In the genomic region with DNA sequence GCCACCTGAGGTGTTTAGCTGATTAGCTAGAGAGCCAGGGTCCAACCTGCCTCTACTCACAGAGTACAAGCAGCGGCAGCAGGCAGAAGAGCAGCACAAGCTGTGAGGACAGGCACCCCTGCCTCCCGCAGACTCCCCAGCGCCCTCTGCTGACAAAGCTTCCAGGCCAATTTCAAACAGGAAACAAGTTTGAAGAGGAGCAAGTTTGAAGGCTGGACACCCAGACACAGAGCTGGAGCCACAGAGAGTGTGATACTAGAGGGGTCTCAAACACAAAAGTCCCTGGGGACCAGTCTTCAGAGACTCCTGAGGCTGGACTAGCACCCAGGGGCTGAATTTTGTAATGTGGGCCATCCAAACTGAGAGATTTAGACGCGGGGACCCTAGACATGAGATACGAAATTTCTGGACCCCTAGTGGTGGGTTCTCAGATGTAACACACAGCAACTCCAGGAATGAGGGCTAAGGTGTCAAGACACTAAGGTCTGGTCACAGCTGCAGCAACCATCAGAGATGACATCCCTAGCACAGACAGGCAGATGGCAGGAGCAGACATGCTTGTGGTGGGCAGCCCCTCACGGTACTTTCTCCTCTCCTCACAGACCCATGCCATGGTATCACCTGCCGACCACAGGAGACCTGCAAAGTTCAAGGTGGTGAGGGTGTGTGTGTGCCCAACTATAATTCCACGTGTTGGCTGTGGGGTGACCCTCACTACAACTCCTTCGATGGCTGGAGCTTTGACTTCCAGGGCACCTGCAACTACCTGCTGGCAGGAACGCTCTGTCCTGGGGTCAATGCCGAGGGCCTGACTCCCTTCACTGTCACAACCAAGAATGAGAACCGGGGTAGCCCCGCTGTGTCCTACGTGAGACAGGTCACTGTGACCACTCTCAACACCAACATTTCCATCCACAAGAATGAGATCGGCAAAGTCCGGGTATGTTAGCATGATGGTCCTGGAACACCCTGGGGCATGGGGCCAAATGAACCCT, we compare ENCODE assay signal across 12 mouse cellular contexts. TPM values are rescaled to one million over a fixed set of nuclear protein-coding genes. Genes with fewer than 3 reads are reported as not detected.
A peak's percentile ranks its signal among the peaks of the same experiment; 100 is the strongest.
DNase-seq lines count a peak whose midpoint lies in the region; ATAC-seq and TF ChIP-seq lines count a peak whose summit lies in the region.
"Had no signal": no experiment of that assay in that cellular context is flagged by ENCODE, and none has a peak within 500 bp of the region (broad histone marks: within the 10 kb centered on the region; RNA-seq: fewer than 3 reads in every experiment).

No protein-coding gene starts in this region.

- no peak for ATAC-seq in heart, postnatal 0 days (ENCODE audit: insufficient read depth, low read depth)
- no peak for ATAC-seq in lung, embryonic 14.5 days (ENCODE audit: insufficient read depth)
- no peak for ATAC-seq in forebrain, embryonic 13.5 days

- H3K27ac ChIP-seq in heart, postnatal 0 days (ENCODE audit: low read depth), result no peak overlapping the region
- no peak overlapping the region for H3K27ac ChIP-seq in cortical plate, adult 2 months (ENCODE audit: insufficient read depth, low read length)
- no peak overlapping the region for H3K27ac ChIP-seq in lung, embryonic 14.5 days (ENCODE audit: low read depth)
- H3K27ac ChIP-seq in forebrain, embryonic 13.5 days, result no peak overlapping the region
- H3K27ac ChIP-seq: heart, embryonic 13.5 days; lung, embryonic 15.5 days; stomach, embryonic 15.5 days had no signal

- TF ChIP-seq EP300 in heart, postnatal 0 days (IDR thresholded peaks at IDR 0.05; ENCODE audit: low read depth), result no peak

- H3K9ac ChIP-seq in heart, postnatal 0 days (replicated peaks; ENCODE audit: low read depth, low read length), result no peak overlapping the region
- no peak overlapping the region for H3K9ac ChIP-seq in lung, embryonic 14.5 days
- no peak overlapping the region for H3K9ac ChIP-seq in forebrain, embryonic 13.5 days
- H3K9ac ChIP-seq: heart, embryonic 13.5 days; lung, embryonic 15.5 days; stomach, embryonic 15.5 days had no signal

- H3K9me3 ChIP-seq in heart, postnatal 0 days (replicated peaks; ENCODE audit: control insufficient read depth, low read length), result peaks cover 7% of the 10 kb centered on the region; the same call in 1 of the 2 replicates
- H3K9me3 ChIP-seq in lung, embryonic 14.5 days (ENCODE audit: low read depth, low read length), result peaks cover 11% of the 10 kb centered on the region; the same call in 1 of the 2 replicates
- peaks cover 12% of the 10 kb centered on the region; the same call in 1 of the 2 replicates for H3K9me3 ChIP-seq in forebrain, embryonic 13.5 days (replicated peaks)
- H3K9me3 ChIP-seq: stomach, embryonic 15.5 days had no signal

- intact Hi-C loops in heart, postnatal 25 days (cut with DNase I), result no loop called here

- no peak overlapping the region for H3K4me3 ChIP-seq in heart, postnatal 0 days (ENCODE audit: low read depth, low read length)
- no peak overlapping the region for H3K4me3 ChIP-seq in cortical plate, adult 2 months (ENCODE audit: insufficient read depth, low read length)
- no peak overlapping the region for H3K4me3 ChIP-seq in lung, embryonic 14.5 days (ENCODE audit: low read depth, low read length)
- H3K4me3 ChIP-seq in forebrain, embryonic 13.5 days, result no peak overlapping the region
- H3K4me3 ChIP-seq: heart, embryonic 13.5 days; lung, embryonic 15.5 days; stomach, embryonic 15.5 days had no signal

- H3K27me3 ChIP-seq in heart, postnatal 0 days (ENCODE audit: control insufficient read depth, insufficient read depth, low read length), result no peaks in the 10 kb centered on the region
- no peaks in the 10 kb centered on the region for H3K27me3 ChIP-seq in lung, embryonic 14.5 days (ENCODE audit: insufficient read depth, low read length)
- peaks cover 4% of the 10 kb centered on the region for H3K27me3 ChIP-seq in forebrain, embryonic 13.5 days
- H3K27me3 ChIP-seq: stomach, embryonic 15.5 days had no signal

- 59% methylated on average over 17 of the region's 17 CpGs for WGBS in heart, postnatal 0 days
- WGBS in lung, embryonic 14.5 days, result 66% methylated on average over 17 of the region's 17 CpGs
- 67% methylated on average over 17 of the region's 17 CpGs for WGBS in forebrain, embryonic 13.5 days

- DNase-seq in heart, postnatal 0 days (ENCODE audit: low spot score), result no peak
- no peak for DNase-seq in heart, postnatal 25 days (ENCODE audit: low spot score)
- DNase-seq in spleen, postnatal 4 days (ENCODE audit: low spot score in 2 of 2), result peak; percentile 23 to 68
- DNase-seq in spleen, postnatal 36 days (ENCODE audit: low spot score in 2 of 2), result no peak
- DNase-seq in lung, embryonic 14.5 days, result peak; percentile 45
- peak; percentile 81 for DNase-seq in thymus, postnatal 4 days

- no peaks in the 10 kb centered on the region for H3K36me3 ChIP-seq in heart, postnatal 0 days (replicated peaks; ENCODE audit: control insufficient read depth, insufficient read depth, low read length)
- no peaks in the 10 kb centered on the region for H3K36me3 ChIP-seq in lung, embryonic 14.5 days (ENCODE audit: insufficient read depth)
- no peaks in the 10 kb centered on the region for H3K36me3 ChIP-seq in forebrain, embryonic 13.5 days (ENCODE audit: poor library complexity, severe bottlenecking)
- H3K36me3 ChIP-seq: heart, embryonic 13.5 days; lung, embryonic 15.5 days; stomach, embryonic 15.5 days had no signal

- no peak for TF ChIP-seq POLR2A in cortical plate, adult 2 months (IDR thresholded peaks at IDR 0.05; ENCODE audit: extremely low read depth, insufficient read depth, low read length)

- no peaks in the 10 kb centered on the region for H3K4me1 ChIP-seq in heart, postnatal 0 days (ENCODE audit: control insufficient read depth, insufficient read depth)
- no peaks in the 10 kb centered on the region for H3K4me1 ChIP-seq in cortical plate, adult 2 months (ENCODE audit: control insufficient read depth, insufficient read depth, low read length)
- H3K4me1 ChIP-seq in lung, embryonic 14.5 days (ENCODE audit: insufficient read depth), result no peaks in the 10 kb centered on the region
- 0 out of 2 replicates have a peak, but pooled peaks cover 6% of the 10 kb centered on the region for H3K4me1 ChIP-seq in forebrain, embryonic 13.5 days
- H3K4me1 ChIP-seq: heart, embryonic 13.5 days had no signal

- TF ChIP-seq CTCF in heart, postnatal 0 days (IDR thresholded peaks at IDR 0.05; ENCODE audit: low read depth), result 0 out of 2 replicates have a peak, but pooled peaks have one; percentile 25
- TF ChIP-seq CTCF in cortical plate, adult 2 months (IDR thresholded peaks at IDR 0.05; ENCODE audit: extremely low read depth, insufficient read depth, low read length), result peak; percentile 33; the same call in 1 of the 2 replicates
- peak; percentile 40 for TF ChIP-seq CTCF in lung, embryonic 14.5 days (IDR thresholded peaks at IDR 0.05; ENCODE audit: low read depth)

- H3K4me2 ChIP-seq in heart, postnatal 0 days (ENCODE audit: low read depth, low read length), result no peak overlapping the region
- H3K4me2 ChIP-seq in lung, embryonic 14.5 days, result no peak overlapping the region
- no peak overlapping the region for H3K4me2 ChIP-seq in forebrain, embryonic 13.5 days
- H3K4me2 ChIP-seq: heart, embryonic 13.5 days; lung, embryonic 15.5 days; stomach, embryonic 15.5 days had no signal

RNA-seq across cellular contexts. Expression of a gene that starts 28.4 kb away (rescaled TPM):
- not detected in 2 replicates for total RNA-seq in heart, postnatal 0 days (2014; rRNA removed; ENCODE audit: low replicate concordance)
- polyA plus RNA-seq in heart, postnatal 0 days (2015; fragmentation: Nextera tagmentation; extraction: Ambion mirVana), result 0.01 and 0.04 TPM in 2 replicates
- not detected for total RNA-seq in heart, postnatal 25 days (2021)
- 0.06 TPM in 1 of 2 replicates, not detected in the other for polyA plus RNA-seq in cortical plate, adult 2 months (2012; rRNA removed)
- polyA plus RNA-seq in lung, embryonic 14.5 days (2014; fragmentation: Nextera tagmentation; extraction: Ambion mirVana), result not detected in 2 replicates
- polyA plus RNA-seq in forebrain, embryonic 13.5 days (2015; fragmentation: Nextera tagmentation; extraction: Ambion mirVana), result 0.10 and 0.14 TPM in 2 replicates
- total RNA-seq: adrenal gland, adult 18-20 months had no signal

RNA-seq across cellular contexts. Expression of a gene that starts 29.9 kb away (rescaled TPM):
- total RNA-seq in heart, postnatal 0 days (2014; rRNA removed; ENCODE audit: low replicate concordance), result 0.46 TPM in 1 of 2 replicates, not detected in the other
- polyA plus RNA-seq in heart, postnatal 0 days (2015; fragmentation: Nextera tagmentation; extraction: Ambion mirVana), result not detected in 2 replicates
- not detected for total RNA-seq in heart, postnatal 25 days (2021)
- polyA plus RNA-seq in cortical plate, adult 2 months (2012; rRNA removed), result 0.21 and 0.40 TPM in 2 replicates
- 0.84 and 1.8 TPM in 2 replicates for polyA plus RNA-seq in lung, embryonic 14.5 days (2014; fragmentation: Nextera tagmentation; extraction: Ambion mirVana)
- 0.06 and 0.15 TPM in 2 replicates for polyA plus RNA-seq in forebrain, embryonic 13.5 days (2015; fragmentation: Nextera tagmentation; extraction: Ambion mirVana)
- total RNA-seq: adrenal gland, adult 18-20 months had no signal

RNA-seq across cellular contexts. Expression of a gene that starts 51.0 kb away (rescaled TPM):
- total RNA-seq in heart, postnatal 0 days (2014; rRNA removed; ENCODE audit: low replicate concordance), result 146 and 199 TPM in 2 replicates
- polyA plus RNA-seq in heart, postnatal 0 days (2015; fragmentation: Nextera tagmentation; extraction: Ambion mirVana), result 203 and 207 TPM in 2 replicates
- total RNA-seq in heart, postnatal 25 days (2021), result 10 to 100 TPM; 86.9 to 94.6 TPM
- polyA plus RNA-seq in cortical plate, adult 2 months (2012; rRNA removed), result 178 and 181 TPM in 2 replicates
- 300 and 307 TPM in 2 replicates for polyA plus RNA-seq in lung, embryonic 14.5 days (2014; fragmentation: Nextera tagmentation; extraction: Ambion mirVana)
- 389 and 404 TPM in 2 replicates for polyA plus RNA-seq in forebrain, embryonic 13.5 days (2015; fragmentation: Nextera tagmentation; extraction: Ambion mirVana)

Comparison
In these comparisons a context has a peak if more than half of its experiments do, and no peak if none do; other contexts are left out.
1. DNase-seq: peak in spleen, postnatal 4 days (2 of 2), lung, embryonic 14.5 days (single experiment) and thymus, postnatal 4 days (single experiment); none in heart, postnatal 0 days (single experiment), heart, postnatal 25 days (single experiment) and spleen, postnatal 36 days (0 of 2).
2. Peak in every context shown above with its lines, with median percentiles within 50 percentile points of each other: CTCF ChIP-seq.